Mouse (Mus musculus) embryonic fibroblast, embryonic 13.5 days (primary cell): ENCODE measurements around the gene Grik2.

Experiments
- CTCF ChIP-seq: IDR thresholded peaks from 2 replicates; pipeline ENCODE4 v1.5.1; 2011; ENCODE audit warnings: mild to moderate bottlenecking, control low read depth, low read length, moderate library complexity, borderline replicate concordance; ENCODE audit not compliant: insufficient read depth
- POLR2A ChIP-seq: IDR thresholded peaks from 2 replicates; pipeline ENCODE4 v1.6.1; 2011; ENCODE audit warnings: low read depth, mild to moderate bottlenecking, control low read depth, low read length, moderate library complexity

DNA sequence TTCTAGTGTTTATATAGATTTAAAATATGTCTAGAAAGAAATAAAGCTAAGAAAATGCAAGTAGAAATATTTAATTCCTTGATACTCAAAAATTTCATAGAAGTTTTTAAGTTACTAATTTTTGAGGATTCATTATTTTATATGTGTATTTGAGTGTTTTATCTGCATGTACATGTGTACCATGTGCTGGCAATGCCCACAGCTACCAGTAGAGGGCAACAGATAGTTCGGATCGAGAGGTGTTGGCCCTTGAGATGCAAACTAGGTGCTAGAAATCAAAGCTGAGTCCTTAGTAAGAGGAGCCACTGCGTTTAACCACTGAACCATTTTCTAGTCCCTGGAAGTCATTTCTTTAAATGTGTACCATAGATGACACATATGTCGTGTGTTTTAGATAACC is 307.1 kb downstream of the Grik2 start:
- no peak for TF ChIP-seq POLR2A
- no peak for TF ChIP-seq CTCF
